Mouse (Mus musculus): ENCODE measurements around the gene Tmsb15a. TPM values are rescaled to one million over a fixed set of nuclear protein-coding genes. Genes with fewer than 3 reads are reported as not detected.

The Tmsb15a gene
- polyA plus RNA-seq (2015; fragmentation: Nextera tagmentation; extraction: Ambion mirVana) = 1.2 TPM in 1 of 2 replicates, not detected in the other

DNA sequence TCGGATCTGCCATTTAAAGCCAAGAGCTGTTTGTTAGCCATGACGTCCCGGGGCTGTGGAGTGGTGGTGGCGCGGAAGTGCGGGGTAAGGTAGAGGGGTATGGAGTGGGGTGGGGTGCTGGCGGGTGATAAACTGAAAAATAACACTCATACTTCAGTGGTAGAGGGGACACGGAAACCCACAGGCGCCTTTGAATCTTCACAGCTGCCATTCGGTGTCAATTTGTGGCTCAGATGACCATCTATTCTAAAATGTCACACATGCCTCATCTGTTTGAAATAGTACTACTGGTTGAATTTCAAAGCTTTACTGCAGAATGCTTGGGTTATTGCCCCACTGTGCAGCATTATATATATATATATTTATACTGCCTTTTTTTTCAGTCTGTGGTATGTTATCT, at the start of gene Tmsb15a:
Gene Tmsb15a (minus strand): TSS at position 101 of the 400 bp plus-strand sequence.

DNA sequence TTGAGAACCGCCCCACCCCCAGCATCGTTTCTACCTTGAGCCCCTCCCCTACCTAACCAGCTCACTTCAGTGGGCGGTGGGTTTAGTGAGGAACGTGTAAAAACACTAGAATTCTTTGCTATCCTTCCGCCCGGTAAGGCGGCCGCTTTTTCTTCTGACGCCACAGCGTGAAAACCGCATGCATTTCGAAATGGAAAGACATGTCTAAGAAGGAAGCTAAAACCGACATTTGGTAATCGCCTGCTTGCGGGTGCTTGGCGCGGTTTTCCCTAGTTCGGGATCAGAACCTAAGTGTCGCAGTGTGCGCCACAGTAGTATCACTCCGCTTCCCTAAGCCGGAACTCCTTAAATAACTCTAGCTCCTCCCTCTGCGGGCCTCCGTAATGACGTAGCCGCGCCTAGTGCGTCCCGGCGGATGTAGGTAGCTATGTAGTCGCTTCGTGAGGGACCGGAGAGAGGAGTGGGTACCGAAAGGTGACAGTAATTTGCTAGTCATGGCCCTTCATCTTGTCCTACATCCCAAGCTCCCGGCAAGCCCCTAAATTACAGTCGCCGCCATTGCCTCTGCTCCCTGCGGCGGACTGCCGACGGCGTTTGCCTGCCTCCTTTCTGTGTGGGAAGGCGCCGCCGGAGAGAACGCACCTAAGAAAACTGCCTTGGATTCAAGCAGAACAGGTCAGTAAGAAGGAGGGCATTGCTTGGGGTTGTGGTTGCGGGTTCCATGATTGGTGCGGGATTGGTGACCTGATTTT, 17.4 kb upstream of the Tmsb15a start, which contains the start of the genes Armcx5 and Gprasp1:
Gene Armcx5 (plus strand): TSS at position 430 of the 752 bp plus-strand sequence.
Gene Gprasp1 (plus strand): TSS at position 430 of the 752 bp plus-strand sequence.

DNA sequence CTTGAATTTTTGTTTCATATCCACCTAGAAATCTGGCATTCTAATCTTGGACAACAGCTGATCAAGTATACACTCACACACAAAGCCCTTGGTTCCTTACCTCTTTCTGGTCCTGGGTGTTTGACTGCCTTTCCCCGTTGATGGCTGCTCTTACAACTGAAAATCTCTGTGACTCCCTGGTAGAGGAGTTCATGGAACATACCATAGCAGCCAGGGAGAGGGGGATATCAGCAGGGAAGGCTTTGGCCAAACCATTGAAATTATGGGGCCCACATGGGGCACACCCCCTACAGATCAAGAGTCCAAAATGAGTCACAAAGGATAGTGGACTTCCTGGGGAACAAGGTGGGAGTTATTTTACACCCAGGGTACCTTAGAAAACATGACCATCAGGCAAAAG, 31.4 kb downstream of the Tmsb15a start, which contains the start of gene Tcp11x2:
Gene Tcp11x2 (minus strand): TSS at position 158 of the 400 bp plus-strand sequence.

Small RNA genes lying within 50 kb of the gene (microRNA-seq; reads per million reads assigned to microRNA genes)
- 0 reads per million in 2 experiments for gene Mir7646

Other genes starting within 250 kb of the Tmsb15a start
- 0.17 TPM in 1 of 2 replicates, not detected in the other for gene AV320801, start 230.7 kb downstream of the Tmsb15a start, polyA plus RNA-seq (2015; fragmentation: Nextera tagmentation; extraction: Ambion mirVana)
- 0.13 and 0.29 TPM in 2 replicates for gene Nxf7, start 126.5 kb downstream of the Tmsb15a start, polyA plus RNA-seq (2015; fragmentation: Nextera tagmentation; extraction: Ambion mirVana)
- gene Prame, start 97.6 kb downstream of the Tmsb15a start, polyA plus RNA-seq (2015; fragmentation: Nextera tagmentation; extraction: Ambion mirVana) = 0.14 and 0.15 TPM in 2 replicates
- 0.12 TPM in 1 of 2 replicates, not detected in the other for gene Tcp11x2, start 31.5 kb downstream of the Tmsb15a start, polyA plus RNA-seq (2015; fragmentation: Nextera tagmentation; extraction: Ambion mirVana)
- 8.2 and 8.3 TPM in 2 replicates for gene Armcx5, start 17.5 kb upstream of the Tmsb15a start, polyA plus RNA-seq (2015; fragmentation: Nextera tagmentation; extraction: Ambion mirVana)
- gene Gprasp1, start 17.5 kb upstream of the Tmsb15a start, polyA plus RNA-seq (2015; fragmentation: Nextera tagmentation; extraction: Ambion mirVana) = 34.1 and 44.5 TPM in 2 replicates
- gene Bhlhb9, start 72.3 kb upstream of the Tmsb15a start, polyA plus RNA-seq (2015; fragmentation: Nextera tagmentation; extraction: Ambion mirVana) = 41.8 and 43.1 TPM in 2 replicates
- 13.3 and 17.2 TPM in 2 replicates for gene Gprasp2, start 113.8 kb upstream of the Tmsb15a start, polyA plus RNA-seq (2015; fragmentation: Nextera tagmentation; extraction: Ambion mirVana)

All from skeletal muscle tissue, postnatal 0 days (tissue).